Mouse (Mus musculus) brain, embryonic 14.5 days (tissue): Measurements from ENCODE around the gene Lmna.

Experiments used
- CTCF ChIP-seq: fragments of 200-500 bp; IDR thresholded peaks from 2 replicates; pipeline ENCODE4 v1.5.1; 2012; ENCODE audit warnings: inconsistent platforms, mild to moderate bottlenecking, moderate library complexity, borderline replicate concordance; ENCODE audit not compliant: insufficient read depth, insufficient read length; ENCODE audit errors: extremely low read depth
- POLR2A ChIP-seq: fragments of 200-500 bp; IDR thresholded peaks from 2 replicates; pipeline ENCODE4 v1.6.1; 2012; ENCODE audit warnings: mild to moderate bottlenecking, inconsistent platforms, borderline replicate concordance; ENCODE audit not compliant: poor library complexity, insufficient read depth, insufficient read length, severe bottlenecking; ENCODE audit errors: extremely low read depth

DNA sequence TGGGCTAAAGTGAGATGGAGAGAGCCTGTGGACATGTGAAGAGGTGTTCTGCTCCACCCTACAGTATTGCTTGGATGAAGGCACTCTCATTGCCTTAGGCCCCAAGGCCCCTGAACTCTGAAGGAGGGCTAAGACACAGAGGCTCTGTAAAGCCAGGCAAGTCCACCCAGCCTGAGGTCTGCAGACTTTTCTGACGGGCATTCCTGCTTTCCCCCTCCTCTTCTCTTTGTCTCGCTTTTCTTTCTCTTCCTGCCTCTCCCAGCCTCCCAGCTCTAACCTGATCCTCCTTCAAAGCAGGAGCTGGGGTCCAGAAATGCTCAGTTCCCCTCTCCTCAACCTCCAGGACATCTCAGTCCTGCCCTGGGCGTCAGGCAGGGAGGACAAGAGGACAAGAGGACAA, 25.2 kb upstream of the Lmna start:
- TF ChIP-seq CTCF, result no peak
- TF ChIP-seq POLR2A, result no peak
